Mouse (Mus musculus): ENCODE measurements around the gene Mta3. TPM values are rescaled to one million over a fixed set of nuclear protein-coding genes. Genes with fewer than 3 reads are reported as not detected.

Mta3 gene
- polyA plus RNA-seq, 1 experiment from 2014 or later: 63.0 TPM

GRCm38 (mm10) chr17:83712341-83712740 lies 6.4 kb downstream of the Mta3 start:
- no peak for ATAC-seq (replicated peaks; ENCODE audit: low FRiP score)
- WGBS: 93% methylated on average over 9 of the region's 9 CpGs
- H3K9ac ChIP-seq (ENCODE audit: low read depth, low read length): no peak overlapping the region

GRCm38 (mm10) chr17:83720449-83720848 lies 14.5 kb downstream of the Mta3 start:
- 70% methylated on average over 12 of the region's 12 CpGs for WGBS

More at GRCm38 (mm10) chr17:83712341-83712740, 6.4 kb downstream of the Mta3 start:
- Histone ChIP-seq H3K36me3 (ENCODE audit: control insufficient read depth, insufficient read depth, low read length) (peaks cover 29% of the 10 kb centered on the region), H3K27me3 (replicated peaks; ENCODE audit: control insufficient read depth, insufficient read depth, low read length) (no peaks in the 10 kb centered on the region), H3K27ac (ENCODE audit: low read depth, low read length) (no peak overlapping the region), H3K4me1 (replicated peaks; ENCODE audit: control insufficient read depth, insufficient read depth, low read length) (peaks cover 16% of the 10 kb centered on the region), H3K4me3 (ENCODE audit: low read depth, low read length) (no peak overlapping the region), H3K9me3 (ENCODE audit: control insufficient read depth, low read length) (peaks cover 4% of the 10 kb centered on the region), H3K4me2 (no peak overlapping the region)
- no peak for DNase-seq (ENCODE audit: low spot score)

GRCm38 (mm10) chr17:83721157-83721556 lies 15.2 kb downstream of the Mta3 start:
- H3K36me3 ChIP-seq (ENCODE audit: control insufficient read depth, insufficient read depth, low read length): peaks cover 22% of the 10 kb centered on the region

More at GRCm38 (mm10) chr17:83720449-83720848, 14.5 kb downstream of the Mta3 start:
- no peaks in the 10 kb centered on the region for H3K27me3 ChIP-seq (replicated peaks; ENCODE audit: control insufficient read depth, insufficient read depth, low read length)
- H3K9ac ChIP-seq (ENCODE audit: low read depth, low read length): no peak overlapping the region
- no peak overlapping the region for H3K27ac ChIP-seq (ENCODE audit: low read depth, low read length)
- DNase-seq (ENCODE audit: low spot score) (no peak), ATAC-seq (replicated peaks; ENCODE audit: low FRiP score) (0 out of 2 replicates have a peak, but pooled peaks have one; percentile 4)
- no peak overlapping the region for H3K4me3 ChIP-seq (ENCODE audit: low read depth, low read length)
- peaks cover 6% of the 10 kb centered on the region for H3K4me1 ChIP-seq (replicated peaks; ENCODE audit: control insufficient read depth, insufficient read depth, low read length)
- peaks cover 28% of the 10 kb centered on the region for H3K36me3 ChIP-seq (ENCODE audit: control insufficient read depth, insufficient read depth, low read length)
- peaks cover 4% of the 10 kb centered on the region for H3K9me3 ChIP-seq (ENCODE audit: control insufficient read depth, low read length)
- no peak overlapping the region for H3K4me2 ChIP-seq

GRCm38 (mm10) chr17:83723064-83723463 lies 17.1 kb downstream of the Mta3 start:
- ATAC-seq (replicated peaks; ENCODE audit: low FRiP score): no peak
- Histone ChIP-seq H3K4me2 (no peak overlapping the region), H3K4me3 (ENCODE audit: low read depth, low read length) (no peak overlapping the region), H3K36me3 (ENCODE audit: control insufficient read depth, insufficient read depth, low read length) (peaks cover 3% of the 10 kb centered on the region; the same call in 1 of the 2 replicates), H3K9ac (ENCODE audit: low read depth, low read length) (no peak overlapping the region), H3K27me3 (replicated peaks; ENCODE audit: control insufficient read depth, insufficient read depth, low read length) (no peaks in the 10 kb centered on the region), H3K9me3 (ENCODE audit: control insufficient read depth, low read length) (no peaks in the 10 kb centered on the region), H3K4me1 (replicated peaks; ENCODE audit: control insufficient read depth, insufficient read depth, low read length) (peaks cover 6% of the 10 kb centered on the region), H3K27ac (ENCODE audit: low read depth, low read length) (no peak overlapping the region)
- WGBS: 75% methylated on average over 9 of the region's 9 CpGs
- no peak for DNase-seq (ENCODE audit: low spot score)

More at GRCm38 (mm10) chr17:83721157-83721556, 15.2 kb downstream of the Mta3 start:
- H3K4me3 ChIP-seq (ENCODE audit: low read depth, low read length): no peak overlapping the region
- WGBS: 89% methylated on average over 10 of the region's 10 CpGs
- H3K9me3 ChIP-seq (ENCODE audit: control insufficient read depth, low read length): peaks cover under 1% of the 10 kb centered on the region
- H3K27me3 ChIP-seq (replicated peaks; ENCODE audit: control insufficient read depth, insufficient read depth, low read length): no peaks in the 10 kb centered on the region
- H3K27ac ChIP-seq (ENCODE audit: low read depth, low read length): no peak overlapping the region
- H3K4me1 ChIP-seq (replicated peaks; ENCODE audit: control insufficient read depth, insufficient read depth, low read length): peaks cover 6% of the 10 kb centered on the region
- H3K9ac ChIP-seq (ENCODE audit: low read depth, low read length): no peak overlapping the region
- no peak for ATAC-seq (replicated peaks; ENCODE audit: low FRiP score)
- no peak for DNase-seq (ENCODE audit: low spot score)
- H3K4me2 ChIP-seq: no peak overlapping the region

GRCm38 (mm10) chr17:83726496-83726895 lies 20.5 kb downstream of the Mta3 start:
- Histone ChIP-seq H3K36me3 (ENCODE audit: control insufficient read depth, insufficient read depth, low read length) (no peaks in the 10 kb centered on the region), H3K27me3 (replicated peaks; ENCODE audit: control insufficient read depth, insufficient read depth, low read length) (no peaks in the 10 kb centered on the region), H3K4me1 (replicated peaks; ENCODE audit: control insufficient read depth, insufficient read depth, low read length) (peaks cover 12% of the 10 kb centered on the region), H3K9me3 (ENCODE audit: control insufficient read depth, low read length) (no peaks in the 10 kb centered on the region), H3K9ac (ENCODE audit: low read depth, low read length) (no peak overlapping the region), H3K4me3 (ENCODE audit: low read depth, low read length) (no peak overlapping the region), H3K4me2 (no peak overlapping the region), H3K27ac (ENCODE audit: low read depth, low read length) (no peak overlapping the region)
- no peak for DNase-seq (ENCODE audit: low spot score)
- 90% methylated on average over 11 of the region's 11 CpGs for WGBS
- no peak for ATAC-seq (replicated peaks; ENCODE audit: low FRiP score)

- H3K4me1 ChIP-seq (replicated peaks; ENCODE audit: control insufficient read depth, insufficient read depth, low read length): peaks cover 23% of the 10 kb centered on the region
Measured at GRCm38 (mm10) chr17:83727707-83728106, 21.7 kb downstream of the Mta3 start.

GRCm38 (mm10) chr17:83729029-83729428 lies 23.1 kb downstream of the Mta3 start:
- DNase-seq (ENCODE audit: low spot score) (no peak), ATAC-seq (replicated peaks; ENCODE audit: low FRiP score) (no peak)
- no peak overlapping the region for H3K4me3 ChIP-seq (ENCODE audit: low read depth, low read length)
- no peaks in the 10 kb centered on the region for H3K27me3 ChIP-seq (replicated peaks; ENCODE audit: control insufficient read depth, insufficient read depth, low read length)
- H3K4me2 ChIP-seq: no peak overlapping the region
- no peaks in the 10 kb centered on the region for H3K36me3 ChIP-seq (ENCODE audit: control insufficient read depth, insufficient read depth, low read length)
- no peaks in the 10 kb centered on the region for H3K9me3 ChIP-seq (ENCODE audit: control insufficient read depth, low read length)
- H3K9ac ChIP-seq (ENCODE audit: low read depth, low read length): no peak overlapping the region
- H3K27ac ChIP-seq (ENCODE audit: low read depth, low read length): no peak overlapping the region
- peaks cover 23% of the 10 kb centered on the region for H3K4me1 ChIP-seq (replicated peaks; ENCODE audit: control insufficient read depth, insufficient read depth, low read length)
- WGBS: 93% methylated on average over 9 of the region's 9 CpGs

More at GRCm38 (mm10) chr17:83727707-83728106, 21.7 kb downstream of the Mta3 start:
- Histone ChIP-seq H3K36me3 (ENCODE audit: control insufficient read depth, insufficient read depth, low read length) (no peaks in the 10 kb centered on the region), H3K27me3 (replicated peaks; ENCODE audit: control insufficient read depth, insufficient read depth, low read length) (no peaks in the 10 kb centered on the region), H3K9ac (ENCODE audit: low read depth, low read length) (no peak overlapping the region), H3K9me3 (ENCODE audit: control insufficient read depth, low read length) (no peaks in the 10 kb centered on the region), H3K27ac (ENCODE audit: low read depth, low read length) (no peak overlapping the region), H3K4me3 (ENCODE audit: low read depth, low read length) (no peak overlapping the region), H3K4me2 (no peak overlapping the region)
- 82% methylated on average over 4 of the region's 4 CpGs for WGBS
- ATAC-seq (replicated peaks; ENCODE audit: low FRiP score) (no peak), DNase-seq (ENCODE audit: low spot score) (no peak)

- Histone ChIP-seq H3K4me1 (replicated peaks; ENCODE audit: control insufficient read depth, insufficient read depth, low read length) (peaks cover 20% of the 10 kb centered on the region), H3K4me3 (ENCODE audit: low read depth, low read length) (no peak overlapping the region), H3K9me3 (ENCODE audit: control insufficient read depth, low read length) (no peaks in the 10 kb centered on the region), H3K9ac (ENCODE audit: low read depth, low read length) (no peak overlapping the region), H3K27ac (ENCODE audit: low read depth, low read length) (peak overlapping the region; percentile 8; the same call in 1 of the 2 replicates), H3K4me2 (no peak overlapping the region), H3K27me3 (replicated peaks; ENCODE audit: control insufficient read depth, insufficient read depth, low read length) (no peaks in the 10 kb centered on the region), H3K36me3 (ENCODE audit: control insufficient read depth, insufficient read depth, low read length) (no peaks in the 10 kb centered on the region)
- DNase-seq (ENCODE audit: low spot score) (no peak), ATAC-seq (replicated peaks; ENCODE audit: low FRiP score) (no peak)
- 67% methylated on average over 6 of the region's 6 CpGs for WGBS
Measured at GRCm38 (mm10) chr17:83730123-83730522, 24.2 kb downstream of the Mta3 start.

- peak; percentile 60 for DNase-seq (ENCODE audit: low spot score)
- Histone ChIP-seq H3K4me1 (replicated peaks; ENCODE audit: control insufficient read depth, insufficient read depth, low read length) (peaks cover 21% of the 10 kb centered on the region), H3K27me3 (replicated peaks; ENCODE audit: control insufficient read depth, insufficient read depth, low read length) (no peaks in the 10 kb centered on the region), H3K4me2 (peak overlapping the region; percentile 60), H3K9me3 (ENCODE audit: control insufficient read depth, low read length) (no peaks in the 10 kb centered on the region), H3K4me3 (ENCODE audit: low read depth, low read length) (peak overlapping the region; percentile 23), H3K9ac (ENCODE audit: low read depth, low read length) (peak overlapping the region; percentile 17; the same call in 1 of the 2 replicates), H3K36me3 (ENCODE audit: control insufficient read depth, insufficient read depth, low read length) (no peaks in the 10 kb centered on the region), H3K27ac (ENCODE audit: low read depth, low read length) (peak overlapping the region; percentile 72; the same call in 1 of the 2 replicates)
- 32% methylated on average over 10 of the region's 10 CpGs for WGBS
- peak; percentile 71 for ATAC-seq (replicated peaks; ENCODE audit: low FRiP score)
Measured at GRCm38 (mm10) chr17:83732166-83732629, 26.2 kb downstream of the Mta3 start.

Measured in liver, embryonic 11.5 days (tissue).